In the genomic region with DNA sequence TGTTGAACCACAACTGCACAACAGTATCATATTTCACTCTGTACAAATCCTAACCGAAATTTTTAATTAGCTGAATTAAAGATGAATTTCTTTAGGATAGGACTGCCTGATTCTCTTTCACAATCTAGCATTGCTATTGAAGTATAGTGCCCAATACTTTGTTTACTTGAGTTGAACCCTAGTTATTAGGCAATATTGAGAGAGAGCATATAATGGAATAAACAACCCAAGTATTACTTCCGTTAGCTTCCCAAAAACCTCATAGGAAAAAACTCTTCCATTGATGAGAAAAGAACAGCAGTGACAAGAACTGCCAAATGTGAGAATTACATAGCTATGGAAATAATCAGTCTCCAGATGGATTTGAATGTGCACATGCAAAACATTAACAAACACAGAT, we compare ENCODE assay signal across 28 mouse cellular contexts. TPM values are rescaled to one million over a fixed set of nuclear protein-coding genes. Genes with fewer than 3 reads are reported as not detected.
"Had no signal": no experiment of that assay in that cellular context is flagged by ENCODE, and none has a peak within 500 bp of the region (broad histone marks: within the 10 kb centered on the region; RNA-seq: fewer than 3 reads in every experiment).

No protein-coding gene starts in this region.

- H3K4me1 ChIP-seq: heart, embryonic 13.5 days; heart, embryonic 15.5 days; hindbrain, embryonic 13.5 days; hindbrain, embryonic 15.5 days; kidney, embryonic 15.5 days; limb, embryonic 13.5 days; limb, embryonic 15.5 days; liver, embryonic 12.5 days had no signal

- H3K4me2 ChIP-seq: heart, embryonic 11.5 days; heart, embryonic 13.5 days; heart, embryonic 15.5 days; hindbrain, embryonic 13.5 days; hindbrain, embryonic 15.5 days; kidney, embryonic 15.5 days; limb, embryonic 13.5 days; limb, embryonic 15.5 days; liver, embryonic 12.5 days had no signal

- ATAC-seq: hindbrain, postnatal 0 days; intestine, embryonic 16.5 days; liver, embryonic 12.5 days had no signal

- H3K4me3 ChIP-seq: heart, adult 2 months; heart, embryonic 13.5 days; heart, embryonic 15.5 days; hindbrain, embryonic 13.5 days; hindbrain, embryonic 15.5 days; kidney, embryonic 15.5 days; limb, embryonic 13.5 days; limb, embryonic 15.5 days; liver, embryonic 12.5 days had no signal

- H3K9ac ChIP-seq: heart, embryonic 13.5 days; heart, embryonic 15.5 days; hindbrain, embryonic 13.5 days; hindbrain, embryonic 15.5 days; kidney, embryonic 15.5 days; limb, embryonic 13.5 days; limb, embryonic 15.5 days; liver, embryonic 12.5 days had no signal

- H3K9me3 ChIP-seq: heart, embryonic 13.5 days; heart, embryonic 15.5 days; hindbrain, embryonic 13.5 days; hindbrain, embryonic 15.5 days; kidney, embryonic 15.5 days; limb, embryonic 13.5 days; limb, embryonic 15.5 days; liver, embryonic 12.5 days had no signal

- DNase-seq: gastrocnemius, postnatal 14 days; gastrocnemius, postnatal 36 days; heart, adult 2 months; heart, postnatal 14 days; heart, postnatal 36 days; kidney, adult 11 months; kidney, adult 2 months; kidney, adult 9 months; kidney, postnatal 14 days; kidney, postnatal 36 days; layer of hippocampus, postnatal 36 days; left cerebral cortex, postnatal 4 days had no signal

- H3K27me3 ChIP-seq: heart, embryonic 13.5 days; heart, embryonic 15.5 days; hindbrain, embryonic 13.5 days; hindbrain, embryonic 15.5 days; kidney, embryonic 15.5 days; limb, embryonic 13.5 days; limb, embryonic 15.5 days; liver, embryonic 12.5 days had no signal

- H3K36me3 ChIP-seq: heart, embryonic 13.5 days; heart, embryonic 15.5 days; hindbrain, embryonic 13.5 days; hindbrain, embryonic 15.5 days; kidney, embryonic 15.5 days; limb, embryonic 13.5 days; limb, embryonic 15.5 days; liver, embryonic 12.5 days had no signal

- H3K27ac ChIP-seq: heart, adult 2 months; heart, embryonic 13.5 days; heart, embryonic 15.5 days; hindbrain, embryonic 13.5 days; hindbrain, embryonic 15.5 days; hindbrain, postnatal 0 days; kidney, embryonic 15.5 days; kidney, postnatal 0 days; limb, embryonic 13.5 days; limb, embryonic 15.5 days; liver, embryonic 12.5 days had no signal

RNA-seq across cellular contexts. Expression of a gene that starts 18.0 kb away (rescaled TPM):
- total RNA-seq: hematopoietic stem cell, adult 5-6 weeks had no signal
- polyA plus RNA-seq: liver, adult 2 months had no signal

RNA-seq across cellular contexts. Expression of a gene that starts 33.1 kb away (rescaled TPM):
- polyA plus RNA-seq: gonadal fat pad, adult 2 months; kidney, adult 2 months had no signal

RNA-seq across cellular contexts. Expression of a gene that starts 56.0 kb away (rescaled TPM):
- total RNA-seq: hematopoietic stem cell, adult 5-6 weeks had no signal
- polyA plus RNA-seq: large intestine, adult 2 months; liver, adult 2 months had no signal
